Mouse (Mus musculus): ENCODE results near the gene Tgif2.

DNA sequence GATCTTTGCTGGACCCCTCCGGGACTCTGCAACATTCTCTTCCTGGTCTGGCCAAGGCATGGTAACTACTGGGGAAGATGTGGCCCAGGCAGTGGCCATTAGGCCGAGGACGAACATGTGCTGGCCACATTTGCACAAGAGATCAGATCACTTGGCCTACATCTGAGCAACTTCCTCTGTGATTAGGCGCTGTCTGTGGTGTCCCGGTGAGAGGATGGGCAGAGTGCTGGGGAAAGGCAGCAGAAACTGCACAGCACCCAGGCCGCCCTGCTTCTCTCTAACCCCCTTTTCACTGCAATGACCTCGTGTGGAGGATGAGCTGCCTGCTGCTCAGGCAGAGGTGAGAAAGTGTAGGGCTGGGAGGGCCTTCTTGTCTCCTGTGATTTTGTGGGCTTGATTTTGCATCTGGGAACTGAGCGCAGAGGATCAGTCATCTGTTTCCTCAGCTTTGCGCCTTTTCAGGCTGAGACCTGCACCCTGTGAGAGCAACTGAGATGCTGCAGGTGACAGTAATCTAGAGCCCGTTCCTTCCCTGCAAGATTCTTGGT lies 46.4 kb downstream of the Tgif2 start:
- no peak for TF ChIP-seq CTCF (IDR thresholded peaks at IDR 0.05; ENCODE audit: low read depth, low read length)
- TF ChIP-seq POLR2A (IDR thresholded peaks at IDR 0.05; ENCODE audit: borderline replicate concordance, low read depth, low read length): no peak
